Mouse (Mus musculus) hindbrain, postnatal 0 days (tissue): ENCODE data around the gene Ern2. TPM values are rescaled to one million over a fixed set of nuclear protein-coding genes. Genes with fewer than 3 reads are reported as not detected.
A peak's percentile ranks its signal among the peaks of the same experiment; 100 is the strongest.

Experiments used
- ATAC-seq: fragments of 200-750 bp; cut with Nextera tagmentation; 2 replicates; pipeline ENCODE4 v1.8.0; 2017; ENCODE audit warnings: mild to moderate bottlenecking, moderate TSS enrichment, moderate library complexity
- DNase-seq: peaks from one replicate; pipeline ENCODE4 v3.0.0-alpha.2; 2015; ENCODE audit warnings: low spot score
- H3K27ac ChIP-seq: fragments of 300-500 bp; sonication (generic); 2 replicates; pipeline ENCODE4 v1.5.1; 2014; ENCODE audit warnings: mild to moderate bottlenecking
- H3K27me3 ChIP-seq: fragments of 300-500 bp; sonication (generic); 2 replicates; pipeline ENCODE4 v1.6.1; 2014; ENCODE audit warnings: low read length, mixed read lengths; ENCODE audit not compliant: insufficient read depth
- H3K36me3 ChIP-seq: fragments of 300-500 bp; sonication (generic); 2 replicates; pipeline ENCODE4 v1.6.1; 2014; ENCODE audit warnings: low read length, mixed read lengths; ENCODE audit not compliant: insufficient read depth
- H3K4me1 ChIP-seq: fragments of 300-500 bp; sonication (generic); 2 replicates; pipeline ENCODE4 v1.6.1; 2014; ENCODE audit warnings: antibody characterized with exemption, low read length, mixed read lengths; ENCODE audit not compliant: insufficient read depth
- H3K4me2 ChIP-seq: fragments of 300-500 bp; sonication (generic); 2 replicates; pipeline ENCODE4 v1.6.1; 2014; ENCODE audit warnings: low read depth, mild to moderate bottlenecking, low read length, moderate library complexity, mixed read lengths
- H3K4me3 ChIP-seq: fragments of 300-500 bp; sonication (generic); 2 replicates; pipeline ENCODE4 v1.5.1; 2014; ENCODE audit warnings: low read length
- H3K9ac ChIP-seq: fragments of 300-500 bp; sonication (generic); replicated peaks from 2 replicates; pipeline ENCODE4 v1.6.1; 2014; ENCODE audit warnings: mild to moderate bottlenecking, low read length, moderate library complexity, mixed read lengths
- H3K9me3 ChIP-seq: fragments of 300-500 bp; sonication (generic); 2 replicates; pipeline ENCODE4 v1.6.1; 2016; ENCODE audit warnings: low read length, mixed read lengths
- CTCF ChIP-seq: IDR thresholded peaks from 2 replicates; pipeline ENCODE4 v1.5.1; 2016; ENCODE audit warnings: antibody characterized with exemption, control low read depth, low read depth
- WGBS: fragments of 180-500 bp; shearing (Covaris S2); extraction: QIAGEN DNeasy Blood & Tissue Kit; methylation state at CpG from one replicate; pipeline ENCODE4 v1.1.7; 2014; 5-methylcytosine and 5-hydroxymethylcytosine counted together
- polyA plus RNA-seq: library from polyadenylated mRNA; unstranded; fragments of >200 nt; fragmentation: Nextera tagmentation; extraction: Ambion mirVana; gene quantifications from 2 replicates; pipeline ENCODE4 v1.2.1, GENCODE M21; 2015
- total RNA-seq: library from RNA; depleted of rRNA; stranded (reverse); fragments of >200 nt; gene quantifications from 2 replicates; pipeline ENCODE4 v1.2.3, GENCODE M21; 2014

Gene Ern2
- total and polyA plus RNA-seq, 2 experiments from 2014 or later: 1.4 to 1.6 TPM

- ATAC-seq: no peak
- 63% methylated on average over 10 of the region's 10 CpGs for WGBS
Measured at GRCm38 (mm10) chr7:122191097-122191496, 5.1 kb upstream of the Ern2 start.

GRCm38 (mm10) chr7:122189484-122189883, 3.5 kb upstream of the Ern2 start:
- 23% methylated on average over 7 of the region's 7 CpGs for WGBS

More at GRCm38 (mm10) chr7:122191097-122191496, 5.1 kb upstream of the Ern2 start:
- Histone ChIP-seq H3K27ac (no peak overlapping the region), H3K27me3 (no peaks in the 10 kb centered on the region), H3K4me1 (no peaks in the 10 kb centered on the region), H3K4me3 (no peak overlapping the region), H3K9ac (no peak overlapping the region), H3K36me3 (no peaks in the 10 kb centered on the region), H3K4me2 (no peak overlapping the region), H3K9me3 (no peaks in the 10 kb centered on the region)
- no peak for DNase-seq
- no peak for TF ChIP-seq CTCF

GRCm38 (mm10) chr7:122184569-122184968, 1.4 kb downstream of the Ern2 start:
- no peaks in the 10 kb centered on the region for H3K9me3 ChIP-seq
- WGBS: 69% methylated on average over 5 of the region's 5 CpGs
- TF ChIP-seq CTCF: no peak
- DNase-seq: no peak
- H3K27me3 ChIP-seq: no peaks in the 10 kb centered on the region
- no peaks in the 10 kb centered on the region for H3K36me3 ChIP-seq
- H3K4me2 ChIP-seq: no peak overlapping the region
- no peak overlapping the region for H3K9ac ChIP-seq
- no peak overlapping the region for H3K4me3 ChIP-seq
- ATAC-seq: no peak
- H3K4me1 ChIP-seq: no peaks in the 10 kb centered on the region
- H3K27ac ChIP-seq: no peak overlapping the region

More at GRCm38 (mm10) chr7:122189484-122189883, 3.5 kb upstream of the Ern2 start:
- Histone ChIP-seq H3K27me3 (no peaks in the 10 kb centered on the region), H3K27ac (no peak overlapping the region), H3K4me1 (no peaks in the 10 kb centered on the region), H3K9me3 (no peaks in the 10 kb centered on the region), H3K36me3 (no peaks in the 10 kb centered on the region), H3K9ac (no peak overlapping the region), H3K4me2 (no peak overlapping the region), H3K4me3 (no peak overlapping the region)
- ATAC-seq (0 out of 2 replicates have a peak, but pooled peaks have one; percentile 32), DNase-seq (peak; percentile 76)
- TF ChIP-seq CTCF: peak; percentile 92

GRCm38 (mm10) chr7:122180720-122181119, 5.3 kb downstream of the Ern2 start:
- DNase-seq: no peak
- ATAC-seq: no peak
- Histone ChIP-seq H3K4me2 (no peak overlapping the region), H3K27me3 (no peaks in the 10 kb centered on the region), H3K9me3 (no peaks in the 10 kb centered on the region), H3K36me3 (no peaks in the 10 kb centered on the region), H3K9ac (no peak overlapping the region), H3K4me1 (no peaks in the 10 kb centered on the region), H3K27ac (no peak overlapping the region), H3K4me3 (no peak overlapping the region)
- TF ChIP-seq CTCF: no peak
- 92% methylated on average over 7 of the region's 7 CpGs for WGBS

GRCm38 (mm10) chr7:122171613-122172012, 14.4 kb downstream of the Ern2 start:
- Histone ChIP-seq H3K9me3 (no peaks in the 10 kb centered on the region), H3K4me2 (no peak overlapping the region), H3K27ac (no peak overlapping the region), H3K4me3 (no peak overlapping the region), H3K4me1 (no peaks in the 10 kb centered on the region), H3K9ac (no peak overlapping the region), H3K27me3 (no peaks in the 10 kb centered on the region), H3K36me3 (0 out of 2 replicates have a peak, but pooled peaks cover 4% of the 10 kb centered on the region)
- no peak for ATAC-seq
- no peak for DNase-seq
- no peak for TF ChIP-seq CTCF
- 78% methylated on average over 10 of the region's 10 CpGs for WGBS

GRCm38 (mm10) chr7:122170705-122171104, 15.3 kb downstream of the Ern2 start:
- Histone ChIP-seq H3K4me2 (no peak overlapping the region), H3K27me3 (no peaks in the 10 kb centered on the region), H3K9me3 (no peaks in the 10 kb centered on the region), H3K36me3 (0 out of 2 replicates have a peak, but pooled peaks cover 4% of the 10 kb centered on the region), H3K4me3 (no peak overlapping the region), H3K4me1 (no peaks in the 10 kb centered on the region), H3K27ac (no peak overlapping the region), H3K9ac (no peak overlapping the region)
- 82% methylated on average over 6 of the region's 6 CpGs for WGBS
- no peak for ATAC-seq
- DNase-seq: no peak
- no peak for TF ChIP-seq CTCF

GRCm38 (mm10) chr7:122167203-122167602, 18.8 kb downstream of the Ern2 start:
- Histone ChIP-seq H3K27ac (no peak overlapping the region), H3K4me2 (no peak overlapping the region), H3K27me3 (no peaks in the 10 kb centered on the region), H3K4me1 (no peaks in the 10 kb centered on the region), H3K9me3 (no peaks in the 10 kb centered on the region), H3K36me3 (peaks cover 9% of the 10 kb centered on the region; the same call in 1 of the 2 replicates), H3K4me3 (no peak overlapping the region), H3K9ac (no peak overlapping the region)
- DNase-seq (no peak), ATAC-seq (no peak)
- 93% methylated on average over 7 of the region's 7 CpGs for WGBS
- no peak for TF ChIP-seq CTCF
